Mouse (Mus musculus) liver, embryonic 14.5 days (tissue): ENCODE data around the gene Arl6ip6. TPM values are rescaled to one million over a fixed set of nuclear protein-coding genes. Genes with fewer than 3 reads are reported as not detected.

Experiments
- ATAC-seq: fragments of 200-750 bp; cut with Nextera tagmentation; 2 replicates; pipeline ENCODE4 v1.8.0; 2017; ENCODE audit warnings: moderate number of reproducible peaks, mild to moderate bottlenecking, moderate library complexity; ENCODE audit not compliant: insufficient read depth
- DNase-seq, 3 experiments: peaks; one replicate each; pipeline ENCODE4 v3.0.0-alpha.2; 2012 to 2013; ENCODE audit warnings: low read depth in 3 of 3, low spot score in 3 of 3
- H3K27ac ChIP-seq: fragments of 300-500 bp; sonication (generic); 2 replicates; pipeline ENCODE4 v1.5.1; 2014; ENCODE audit warnings: moderate library complexity, mild to moderate bottlenecking, control low read depth, inconsistent platforms
- H3K27me3 ChIP-seq: fragments of 300-500 bp; sonication (generic); 2 replicates; pipeline ENCODE4 v1.6.1; 2014; ENCODE audit warnings: mild to moderate bottlenecking, low read length, moderate library complexity; ENCODE audit not compliant: control insufficient read depth, insufficient read depth
- H3K36me3 ChIP-seq: fragments of 300-500 bp; sonication (generic); replicated peaks from 2 replicates; pipeline ENCODE4 v1.6.1; 2014; ENCODE audit warnings: low read depth; ENCODE audit not compliant: control insufficient read depth, insufficient read depth
- H3K4me1 ChIP-seq, 2 experiments: fragments of 200-500 bp in 1 of 2; fragments of 300-500 bp in 1 of 2; sonication (generic) in 1 of 2; replicated peaks; 2 replicates each; pipeline ENCODE4 v1.6.1; 2012 to 2014; ENCODE audit warnings: antibody characterized with exemption in 1 of 2, inconsistent platforms in 1 of 2, low read length in 1 of 2; ENCODE audit not compliant: control insufficient read depth in 2 of 2, insufficient read depth in 2 of 2
- H3K4me2 ChIP-seq: fragments of 300-500 bp; sonication (generic); 2 replicates; pipeline ENCODE4 v1.6.1; 2014; ENCODE audit warnings: low read depth, mild to moderate bottlenecking, control low read depth, moderate library complexity
- H3K4me3 ChIP-seq, 2 experiments: fragments of 200-500 bp in 1 of 2; fragments of 300-500 bp in 1 of 2; sonication (generic) in 1 of 2; 2 replicates each; pipeline ENCODE4 v1.5.1; 2012 to 2014; ENCODE audit warnings: low read depth in 2 of 2, low read length in 2 of 2, mild to moderate bottlenecking in 2 of 2, control low read depth in 1 of 2, inconsistent platforms in 1 of 2, moderate library complexity in 1 of 2; ENCODE audit not compliant: insufficient read depth in 1 of 2
- H3K9ac ChIP-seq: fragments of 300-500 bp; sonication (generic); replicated peaks from 2 replicates; pipeline ENCODE4 v1.6.1; 2014; ENCODE audit warnings: mild to moderate bottlenecking, control low read depth, moderate library complexity
- H3K9me3 ChIP-seq: fragments of 300-500 bp; sonication (generic); 2 replicates; pipeline ENCODE4 v1.6.1; 2016; ENCODE audit warnings: low read length, mixed read lengths; ENCODE audit not compliant: control insufficient read depth
- CTCF ChIP-seq: IDR thresholded peaks from 2 replicates; pipeline ENCODE4 v1.5.1; 2016; ENCODE audit warnings: antibody characterized with exemption, low read depth, control low read depth
- EP300 ChIP-seq: IDR thresholded peaks from 2 replicates; pipeline ENCODE4 v1.6.1; 2016; ENCODE audit warnings: antibody characterized with exemption, low read depth
- WGBS: fragments of 180-500 bp; shearing (Covaris S2); extraction: QIAGEN DNeasy Blood & Tissue Kit; methylation state at CpG from one replicate; pipeline ENCODE4 v1.1.7; 2014; ENCODE audit not compliant: insufficient replicate concordance; 5-methylcytosine and 5-hydroxymethylcytosine counted together
- polyA plus RNA-seq, 2 experiments: library from polyadenylated mRNA; depleted of rRNA in 1 of 2; stranded (reverse) in 1 of 2; unstranded in 1 of 2; fragments of >200 nt; fragmentation: Nextera tagmentation in 1 of 2; extraction: Ambion mirVana in 1 of 2; gene quantifications; 2 replicates each; pipeline versions ENCODE4 v1.2.1 to v1.2.3; 2012 to 2014

The Arl6ip6 gene
- polyA plus RNA-seq (2012; rRNA removed) (16.5 and 19.4 TPM in 2 replicates), polyA plus RNA-seq (2014; fragmentation: Nextera tagmentation; extraction: Ambion mirVana) (27.5 and 32.9 TPM in 2 replicates)

- ATAC-seq (peak; percentile 78), DNase-seq (peak; percentile 84 to 87 (median 85))
- Histone ChIP-seq H3K4me2 (peak within 1 kb of the TSS; percentile 65), H3K9ac (peak within 1 kb of the TSS; percentile 96), H3K4me1 (peaks cover 0 to 6% of the 10 kb centered on the region in 2 experiments; a peak in 3 of 4 replicates), H3K4me3 (peak within 1 kb of the TSS; percentile 78 to 86), H3K36me3 (peaks cover 17% of the 10 kb centered on the region), H3K27me3 (no peaks in the 10 kb centered on the region), H3K9me3 (no peaks in the 10 kb centered on the region), H3K27ac (peak within 1 kb of the TSS; percentile 81)
- no peak for TF ChIP-seq CTCF
- TF ChIP-seq EP300: peak; percentile 5; the same call in 1 of the 2 replicates
- WGBS: under 1% methylated on average over 82 of the region's 82 CpGs
These were observed at the start of gene Arl6ip6 for GRCm38 (mm10) chr2:53191523-53192220. Gene Arl6ip6, plus strand, starts transcription at chr2:53191726.

- H3K4me2 ChIP-seq: no peak overlapping the region
- no peak for ATAC-seq
- no peak for DNase-seq
These were observed 44.7 kb upstream of the Arl6ip6 start for GRCm38 (mm10) chr2:53146852-53147251.

GRCm38 (mm10) chr2:53173966-53174365, 17.6 kb upstream of the Arl6ip6 start:
- Histone ChIP-seq H3K9me3 (no peaks in the 10 kb centered on the region), H3K4me1 (no peaks in the 10 kb centered on the region), H3K4me3 (no peak overlapping the region), H3K9ac (no peak overlapping the region), H3K36me3 (peaks cover 23% of the 10 kb centered on the region), H3K4me2 (no peak overlapping the region), H3K27ac (no peak overlapping the region), H3K27me3 (no peaks in the 10 kb centered on the region)
- ATAC-seq (no peak), DNase-seq (no peak)
- TF ChIP-seq CTCF (no peak), EP300 (no peak)

More at GRCm38 (mm10) chr2:53146852-53147251, 44.7 kb upstream of the Arl6ip6 start:
- Histone ChIP-seq H3K27ac (no peak overlapping the region), H3K9me3 (no peaks in the 10 kb centered on the region), H3K27me3 (no peaks in the 10 kb centered on the region), H3K4me1 (no peaks in the 10 kb centered on the region), H3K9ac (no peak overlapping the region), H3K36me3 (peaks cover 30% of the 10 kb centered on the region), H3K4me3 (no peak overlapping the region)
- TF ChIP-seq EP300 (no peak), CTCF (no peak)

GRCm38 (mm10) chr2:53178966-53179365, 12.6 kb upstream of the Arl6ip6 start:
- 75% methylated on average over 3 of the region's 3 CpGs for WGBS
- Histone ChIP-seq H3K4me2 (no peak overlapping the region), H3K9me3 (no peaks in the 10 kb centered on the region), H3K4me3 (no peak overlapping the region), H3K36me3 (peaks cover 16% of the 10 kb centered on the region), H3K27me3 (no peaks in the 10 kb centered on the region), H3K27ac (no peak overlapping the region), H3K9ac (no peak overlapping the region), H3K4me1 (no peaks in the 10 kb centered on the region)
- TF ChIP-seq CTCF (no peak), EP300 (no peak)
- no peak for ATAC-seq
- no peak for DNase-seq

GRCm38 (mm10) chr2:53179876-53180275, 11.7 kb upstream of the Arl6ip6 start:
- no peak overlapping the region for H3K4me3 ChIP-seq
- TF ChIP-seq CTCF (no peak), EP300 (no peak)
- ATAC-seq: no peak
- no peaks in the 10 kb centered on the region for H3K27me3 ChIP-seq
- no peak for DNase-seq
- no peak overlapping the region for H3K9ac ChIP-seq
- H3K27ac ChIP-seq: no peak overlapping the region
- no peaks in the 10 kb centered on the region for H3K9me3 ChIP-seq
- H3K4me2 ChIP-seq: no peak overlapping the region
- peaks cover 9% of the 10 kb centered on the region for H3K36me3 ChIP-seq
- H3K4me1 ChIP-seq: no peaks in the 10 kb centered on the region
